Mouse (Mus musculus): ENCODE measurements around the gene Tsacc. TPM values are rescaled to one million over a fixed set of nuclear protein-coding genes. Genes with fewer than 3 reads are reported as not detected.
"Not testable (repeated sequence)": the region's sequence is repeated elsewhere in the genome, so short reads cannot be mapped to it uniquely, and the experiment has no call there.

Tsacc gene
- polyA plus RNA-seq, 1 experiment from 2014 or later, result 8.1 TPM

DNA sequence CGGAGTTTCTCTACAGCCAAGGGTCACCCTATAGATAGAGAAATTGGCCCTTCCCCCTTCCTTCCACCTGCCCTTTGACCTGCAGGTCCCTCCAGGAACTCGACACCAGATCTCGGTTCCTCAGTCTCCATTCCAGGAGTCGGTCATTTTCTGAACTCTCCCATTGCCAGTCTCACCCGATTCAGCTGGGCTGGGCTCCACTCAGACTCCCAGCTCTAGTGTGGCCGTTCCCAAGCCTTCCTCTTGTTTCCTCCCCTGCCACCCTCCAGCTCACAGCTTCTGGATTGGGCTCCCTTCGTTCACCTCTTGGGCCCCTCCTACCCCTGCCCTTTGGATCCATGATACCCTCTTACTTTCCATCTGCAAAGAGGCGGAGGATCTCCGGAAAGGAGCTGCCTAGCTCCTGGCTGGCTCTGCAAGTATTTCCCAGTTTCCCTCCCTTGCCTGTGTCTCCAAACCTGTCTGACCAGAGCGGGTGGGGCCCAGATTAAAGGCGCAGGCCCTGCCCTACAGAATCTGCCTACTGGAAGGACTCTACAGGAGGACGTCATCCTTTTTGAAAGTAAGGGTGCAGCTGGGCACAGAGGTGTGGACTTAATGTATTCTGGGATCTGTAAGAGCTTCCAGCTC, 37.3 kb upstream of the Tsacc start:
- no peaks in the 10 kb centered on the region for H3K9me3 ChIP-seq (ENCODE audit: control insufficient read depth, low read length)
- no peak overlapping the region for H3K4me2 ChIP-seq (replicated peaks; ENCODE audit: low read depth, low read length)
- WGBS, result 52% methylated on average over 12 of the region's 12 CpGs
- H3K27me3 ChIP-seq (ENCODE audit: control insufficient read depth, insufficient read depth, low read length), result no peaks in the 10 kb centered on the region
- H3K36me3 ChIP-seq (ENCODE audit: control insufficient read depth, insufficient read depth, low read length), result no peaks in the 10 kb centered on the region
- ATAC-seq (ENCODE audit: low FRiP score) (no peak), DNase-seq (ENCODE audit: low spot score) (no peak)
- H3K4me1 ChIP-seq (replicated peaks; ENCODE audit: control insufficient read depth, insufficient read depth, low read length), result peaks cover 8% of the 10 kb centered on the region; the same call in 1 of the 2 replicates
- H3K27ac ChIP-seq (ENCODE audit: low read depth, low read length), result no peak overlapping the region
- no peak overlapping the region for H3K4me3 ChIP-seq (ENCODE audit: low read depth, low read length)
- no peak overlapping the region for H3K9ac ChIP-seq (ENCODE audit: low read depth, low read length)

DNA sequence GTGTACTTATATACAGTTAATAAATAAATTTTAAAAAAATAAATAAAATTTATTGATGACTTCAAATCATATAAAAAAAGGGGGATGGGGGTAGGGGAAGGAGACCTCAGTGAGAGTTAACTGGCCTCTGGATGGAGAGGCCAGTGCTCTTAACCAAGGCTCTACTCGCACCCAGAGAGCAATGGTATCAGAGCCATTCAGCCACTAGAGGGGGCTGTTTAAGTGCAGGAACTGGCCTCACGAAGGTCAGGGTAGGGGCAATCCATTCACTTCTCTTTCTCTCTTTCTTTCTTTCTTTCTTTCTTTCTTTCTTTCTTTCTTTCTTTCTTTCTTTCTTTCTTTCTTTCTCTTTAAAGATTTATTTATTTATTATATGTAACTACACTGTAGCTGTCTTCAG, 34.5 kb upstream of the Tsacc start:
- Histone ChIP-seq H3K36me3 (ENCODE audit: control insufficient read depth, insufficient read depth, low read length) (no peaks in the 10 kb centered on the region), H3K4me1 (replicated peaks; ENCODE audit: control insufficient read depth, insufficient read depth, low read length) (0 out of 2 replicates have a peak, but pooled peaks cover 2% of the 10 kb centered on the region), H3K27ac (ENCODE audit: low read depth, low read length) (no peak overlapping the region), H3K9me3 (ENCODE audit: control insufficient read depth, low read length) (no peaks in the 10 kb centered on the region), H3K4me3 (ENCODE audit: low read depth, low read length) (no peak overlapping the region), H3K27me3 (ENCODE audit: control insufficient read depth, insufficient read depth, low read length) (no peaks in the 10 kb centered on the region), H3K4me2 (replicated peaks; ENCODE audit: low read depth, low read length) (no peak overlapping the region), H3K9ac (ENCODE audit: low read depth, low read length) (no peak overlapping the region)
- WGBS, result 40% methylated on average over 2 of the region's 2 CpGs
- DNase-seq (ENCODE audit: low spot score) (peak; percentile 61), ATAC-seq (ENCODE audit: low FRiP score) (no peak)

- DNase-seq (ENCODE audit: low spot score) (no peak), ATAC-seq (ENCODE audit: low FRiP score) (no peak)
- no peak overlapping the region for H3K4me2 ChIP-seq (replicated peaks; ENCODE audit: low read depth, low read length)
- no peaks in the 10 kb centered on the region for H3K27me3 ChIP-seq (ENCODE audit: control insufficient read depth, insufficient read depth, low read length)
- no peak overlapping the region for H3K9ac ChIP-seq (ENCODE audit: low read depth, low read length)
- no peaks in the 10 kb centered on the region for H3K36me3 ChIP-seq (ENCODE audit: control insufficient read depth, insufficient read depth, low read length)
- H3K4me1 ChIP-seq (replicated peaks; ENCODE audit: control insufficient read depth, insufficient read depth, low read length), result no peaks in the 10 kb centered on the region
- WGBS, result 77% methylated on average over 5 of the region's 5 CpGs
- no peaks in the 10 kb centered on the region for H3K9me3 ChIP-seq (ENCODE audit: control insufficient read depth, low read length)
- no peak overlapping the region for H3K4me3 ChIP-seq (ENCODE audit: low read depth, low read length)
- H3K27ac ChIP-seq (ENCODE audit: low read depth, low read length), result no peak overlapping the region
Measured at GRCm38 (mm10) chr3:88328956-88329355, 32.2 kb upstream of the Tsacc start.

DNA sequence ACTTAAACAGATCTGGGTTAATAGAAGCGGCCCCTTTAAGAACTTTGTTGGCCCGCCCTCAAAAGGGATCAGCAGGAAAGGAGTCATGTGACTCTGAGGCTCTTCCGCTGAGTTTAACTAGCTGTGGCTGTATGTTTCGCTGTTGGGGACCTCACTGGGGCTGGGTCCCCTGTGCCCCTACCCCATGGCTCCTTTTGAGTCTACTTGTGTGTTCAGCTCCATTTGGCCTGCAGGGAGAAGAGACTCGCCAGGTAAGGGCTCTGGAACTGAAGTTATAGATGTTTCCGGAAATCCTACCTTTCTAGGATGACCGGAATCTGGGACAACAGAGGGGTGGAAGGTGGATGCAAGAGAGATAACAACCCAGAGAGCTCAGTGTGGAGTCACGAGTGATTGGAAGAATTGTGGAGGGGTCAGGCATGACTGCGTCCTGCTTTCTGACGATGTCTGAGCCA, 28.2 kb upstream of the Tsacc start, which contains the start of gene Glmp:
Gene Glmp (plus strand): TSS at position 73 of the 455 bp plus-strand sequence.
- peak within 1 kb of the TSS; percentile 72 for H3K4me2 ChIP-seq (replicated peaks; ENCODE audit: low read depth, low read length)

DNA sequence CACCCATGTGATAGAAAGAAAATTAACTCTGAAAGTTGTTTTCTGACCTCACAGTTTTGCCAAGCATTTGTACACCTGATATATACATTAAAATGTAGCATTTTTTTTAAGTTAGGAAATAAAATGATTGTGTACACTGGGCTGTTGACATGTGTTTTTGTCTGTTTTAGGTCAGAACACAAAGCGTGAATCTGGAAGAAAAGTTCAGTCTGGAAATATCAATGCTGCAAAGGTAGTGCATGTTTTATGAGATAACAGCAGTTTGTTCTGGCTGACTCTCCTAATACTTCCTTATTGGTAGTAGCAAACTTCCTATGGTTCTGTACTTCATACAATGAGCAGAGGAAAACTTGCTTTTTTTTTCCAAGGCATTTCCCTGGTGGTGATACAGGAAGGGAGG, 2.4 kb upstream of the Tsacc start:
- Histone ChIP-seq H3K27ac (ENCODE audit: low read depth, low read length) (no peak overlapping the region), H3K4me3 (ENCODE audit: low read depth, low read length) (no peak overlapping the region), H3K9me3 (ENCODE audit: control insufficient read depth, low read length) (no peaks in the 10 kb centered on the region), H3K27me3 (ENCODE audit: control insufficient read depth, insufficient read depth, low read length) (no peaks in the 10 kb centered on the region), H3K36me3 (ENCODE audit: control insufficient read depth, insufficient read depth, low read length) (peaks cover 15% of the 10 kb centered on the region; the same call in 1 of the 2 replicates), H3K9ac (ENCODE audit: low read depth, low read length) (no peak overlapping the region), H3K4me2 (replicated peaks; ENCODE audit: low read depth, low read length) (no peak overlapping the region), H3K4me1 (replicated peaks; ENCODE audit: control insufficient read depth, insufficient read depth, low read length) (peaks cover 6% of the 10 kb centered on the region)
- ATAC-seq (ENCODE audit: low FRiP score) (no peak), DNase-seq (ENCODE audit: low spot score) (no peak)
- 93% methylated on average over 1 of the region's 1 CpGs for WGBS

More for the DNA sequence above, 28.2 kb upstream of the Tsacc start, which contains the start of gene Glmp:
- ATAC-seq (ENCODE audit: low FRiP score) (peak; percentile 79), DNase-seq (ENCODE audit: low spot score) (peak; percentile 74)
- Histone ChIP-seq H3K9me3 (ENCODE audit: control insufficient read depth, low read length) (no peaks in the 10 kb centered on the region), H3K27me3 (ENCODE audit: control insufficient read depth, insufficient read depth, low read length) (no peaks in the 10 kb centered on the region), H3K4me1 (replicated peaks; ENCODE audit: control insufficient read depth, insufficient read depth, low read length) (no peaks in the 10 kb centered on the region), H3K4me3 (ENCODE audit: low read depth, low read length) (peak within 1 kb of the TSS; percentile 62), H3K36me3 (ENCODE audit: control insufficient read depth, insufficient read depth, low read length) (peaks cover 10% of the 10 kb centered on the region), H3K9ac (ENCODE audit: low read depth, low read length) (peak within 1 kb of the TSS; percentile 83), H3K27ac (ENCODE audit: low read depth, low read length) (no peak within 1 kb of the TSS)
- 3% methylated on average over 10 of the region's 10 CpGs for WGBS

DNA sequence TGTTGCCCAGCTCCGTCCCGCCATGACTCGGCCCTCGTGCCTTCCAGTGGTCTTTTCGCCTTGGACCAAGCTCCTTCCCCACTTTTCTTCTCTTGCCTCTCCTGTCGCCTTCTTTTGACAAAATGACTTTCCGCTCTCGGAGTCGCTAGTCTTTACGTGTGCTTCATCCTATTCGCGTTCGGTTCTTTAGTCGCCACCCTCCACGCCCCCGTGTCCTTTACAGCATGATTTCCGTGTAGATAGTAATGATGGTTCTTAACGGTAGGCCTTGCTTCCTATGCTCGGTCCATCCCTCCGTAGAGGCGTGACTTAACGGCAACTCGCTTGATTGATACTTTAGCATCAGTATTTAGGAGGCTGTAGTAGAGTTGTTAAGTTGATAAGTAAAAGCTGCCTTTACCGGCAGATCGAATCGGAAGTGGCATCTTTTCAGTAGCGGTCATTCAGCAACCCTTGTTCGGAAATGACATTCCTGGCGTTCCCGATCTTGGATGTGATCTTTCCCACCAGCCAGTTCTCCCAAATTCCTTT, 587 bp upstream of the Tsacc start:
- peak overlapping the region; percentile 64 for H3K9ac ChIP-seq (ENCODE audit: low read depth, low read length)
- H3K9me3 ChIP-seq (ENCODE audit: control insufficient read depth, low read length), result no peaks in the 10 kb centered on the region
- H3K4me2 ChIP-seq (replicated peaks; ENCODE audit: low read depth, low read length), result peak overlapping the region; percentile 53
- peak overlapping the region; percentile 73 for H3K27ac ChIP-seq (ENCODE audit: low read depth, low read length)
- H3K4me1 ChIP-seq (replicated peaks; ENCODE audit: control insufficient read depth, insufficient read depth, low read length), result peaks cover 6% of the 10 kb centered on the region
- peak overlapping the region; percentile 56 for H3K4me3 ChIP-seq (ENCODE audit: low read depth, low read length)
- peaks cover 15% of the 10 kb centered on the region; the same call in 1 of the 2 replicates for H3K36me3 ChIP-seq (ENCODE audit: control insufficient read depth, insufficient read depth, low read length)
- WGBS, result under 1% methylated on average over 30 of the region's 30 CpGs
- H3K27me3 ChIP-seq (ENCODE audit: control insufficient read depth, insufficient read depth, low read length), result no peaks in the 10 kb centered on the region
- ATAC-seq (ENCODE audit: low FRiP score), result 0 out of 2 replicates have a peak, but pooled peaks have one; percentile 12
- no peak for DNase-seq (ENCODE audit: low spot score)

GRCm38 (mm10) chr3:88296110-88296560, 664 bp downstream of the Tsacc start:
- peak overlapping the region; percentile 56 for H3K4me3 ChIP-seq (ENCODE audit: low read depth, low read length)
- DNase-seq (ENCODE audit: low spot score), result no peak
- 1% methylated on average over 12 of the region's 12 CpGs for WGBS
- no peaks in the 10 kb centered on the region for H3K9me3 ChIP-seq (ENCODE audit: control insufficient read depth, low read length)
- no peaks in the 10 kb centered on the region for H3K27me3 ChIP-seq (ENCODE audit: control insufficient read depth, insufficient read depth, low read length)
- peak overlapping the region; percentile 69 for H3K9ac ChIP-seq (ENCODE audit: low read depth, low read length)
- ATAC-seq (ENCODE audit: low FRiP score), result peak; percentile 46
- peak overlapping the region; percentile 73 for H3K27ac ChIP-seq (ENCODE audit: low read depth, low read length)
- peaks cover 13% of the 10 kb centered on the region; the same call in 1 of the 2 replicates for H3K36me3 ChIP-seq (ENCODE audit: control insufficient read depth, insufficient read depth, low read length)
- H3K4me1 ChIP-seq (replicated peaks; ENCODE audit: control insufficient read depth, insufficient read depth, low read length), result peaks cover 6% of the 10 kb centered on the region
- peak overlapping the region; percentile 58 for H3K4me2 ChIP-seq (replicated peaks; ENCODE audit: low read depth, low read length)

GRCm38 (mm10) chr3:88295272-88295671, 1.5 kb downstream of the Tsacc start:
- WGBS, result 69% methylated on average over 1 of the region's 1 CpGs
- 0 out of 2 replicates have a peak overlapping the region, but pooled peaks have one; percentile 69 for H3K9ac ChIP-seq (ENCODE audit: low read depth, low read length)
- not testable (repeated sequence) for H3K4me2 ChIP-seq (replicated peaks; ENCODE audit: low read depth, low read length); ATAC-seq (ENCODE audit: low FRiP score); H3K27me3 ChIP-seq (ENCODE audit: control insufficient read depth, insufficient read depth, low read length); H3K9me3 ChIP-seq (ENCODE audit: control insufficient read depth, low read length); H3K27ac ChIP-seq (ENCODE audit: low read depth, low read length); DNase-seq (ENCODE audit: low spot score); H3K4me1 ChIP-seq (replicated peaks; ENCODE audit: control insufficient read depth, insufficient read depth, low read length); H3K36me3 ChIP-seq (ENCODE audit: control insufficient read depth, insufficient read depth, low read length); H3K4me3 ChIP-seq (ENCODE audit: low read depth, low read length)

- DNase-seq (ENCODE audit: low spot score), result peak; percentile 19
- 54% methylated on average over 4 of the region's 4 CpGs for WGBS
- Histone ChIP-seq H3K4me1 (replicated peaks; ENCODE audit: control insufficient read depth, insufficient read depth, low read length) (no peaks in the 10 kb centered on the region), H3K4me2 (replicated peaks; ENCODE audit: low read depth, low read length) (no peak overlapping the region), H3K27ac (ENCODE audit: low read depth, low read length) (no peak overlapping the region), H3K36me3 (ENCODE audit: control insufficient read depth, insufficient read depth, low read length) (no peaks in the 10 kb centered on the region), H3K4me3 (ENCODE audit: low read depth, low read length) (no peak overlapping the region), H3K9ac (ENCODE audit: low read depth, low read length) (no peak overlapping the region), H3K9me3 (ENCODE audit: control insufficient read depth, low read length) (no peaks in the 10 kb centered on the region), H3K27me3 (ENCODE audit: control insufficient read depth, insufficient read depth, low read length) (no peaks in the 10 kb centered on the region)
- no peak for ATAC-seq (ENCODE audit: low FRiP score)
Measured at GRCm38 (mm10) chr3:88291970-88292369, 4.8 kb downstream of the Tsacc start.

Data from hindbrain, embryonic 11.5 days (tissue).